Mouse (Mus musculus): Measurements from ENCODE around the gene Fmnl2. TPM values are rescaled to one million over a fixed set of nuclear protein-coding genes. Genes with fewer than 3 reads are reported as not detected.

The Fmnl2 gene
- total RNA-seq, 1 experiment from 2014 or later, result 3.5 TPM

- no peak for ATAC-seq (replicated peaks; ENCODE audit: low read depth, poor library complexity, severe bottlenecking)
Observed at GRCm38 (mm10) chr2:52903228-52903963, 45.7 kb downstream of the Fmnl2 start.

GRCm38 (mm10) chr2:52904526-52904925, 46.9 kb downstream of the Fmnl2 start:
- ATAC-seq (replicated peaks; ENCODE audit: low read depth, poor library complexity, severe bottlenecking), result no peak

GRCm38 (mm10) chr2:52913311-52913710, 55.7 kb downstream of the Fmnl2 start:
- ATAC-seq (replicated peaks; ENCODE audit: low read depth, poor library complexity, severe bottlenecking), result peak; percentile 62

- ATAC-seq (replicated peaks; ENCODE audit: low read depth, poor library complexity, severe bottlenecking), result 0 out of 2 replicates have a peak, but pooled peaks have one; percentile 29
Observed at GRCm38 (mm10) chr2:52913746-52914145, 56.1 kb downstream of the Fmnl2 start.

- no peak for ATAC-seq (replicated peaks; ENCODE audit: low read depth, poor library complexity, severe bottlenecking)
Observed at GRCm38 (mm10) chr2:52915536-52915935, 57.9 kb downstream of the Fmnl2 start.

GRCm38 (mm10) chr2:52918094-52918493, 60.4 kb downstream of the Fmnl2 start:
- no peak for ATAC-seq (replicated peaks; ENCODE audit: low read depth, poor library complexity, severe bottlenecking)

GRCm38 (mm10) chr2:52920701-52921435, 63.2 kb downstream of the Fmnl2 start:
- ATAC-seq (replicated peaks; ENCODE audit: low read depth, poor library complexity, severe bottlenecking), result no peak

- peak; percentile 35 for ATAC-seq (replicated peaks; ENCODE audit: low read depth, poor library complexity, severe bottlenecking)
Observed at GRCm38 (mm10) chr2:52925062-52925461, 67.4 kb downstream of the Fmnl2 start.

- ATAC-seq (replicated peaks; ENCODE audit: low read depth, poor library complexity, severe bottlenecking), result no peak
Observed at GRCm38 (mm10) chr2:52927381-52927780, 69.7 kb downstream of the Fmnl2 start.

- no peak for ATAC-seq (replicated peaks; ENCODE audit: low read depth, poor library complexity, severe bottlenecking)
Observed at GRCm38 (mm10) chr2:52927858-52928301, 70.2 kb downstream of the Fmnl2 start.

- no peak for ATAC-seq (replicated peaks; ENCODE audit: low read depth, poor library complexity, severe bottlenecking)
Observed at GRCm38 (mm10) chr2:52928401-52928800, 70.7 kb downstream of the Fmnl2 start.

GRCm38 (mm10) chr2:52930106-52930868, 72.6 kb downstream of the Fmnl2 start:
- ATAC-seq (replicated peaks; ENCODE audit: low read depth, poor library complexity, severe bottlenecking), result peak; percentile 74

- peak; percentile 27; the same call in 1 of the 2 replicates for ATAC-seq (replicated peaks; ENCODE audit: low read depth, poor library complexity, severe bottlenecking)
Observed at GRCm38 (mm10) chr2:52931315-52931714, 73.7 kb downstream of the Fmnl2 start.

GRCm38 (mm10) chr2:52935906-52936305, 78.2 kb downstream of the Fmnl2 start:
- ATAC-seq (replicated peaks; ENCODE audit: low read depth, poor library complexity, severe bottlenecking), result no peak

- peak; percentile 47; the same call in 1 of the 2 replicates for ATAC-seq (replicated peaks; ENCODE audit: low read depth, poor library complexity, severe bottlenecking)
Observed at GRCm38 (mm10) chr2:52938351-52939074, 80.9 kb downstream of the Fmnl2 start.

GRCm38 (mm10) chr2:52943644-52944423, 86.2 kb downstream of the Fmnl2 start:
- ATAC-seq (replicated peaks; ENCODE audit: low read depth, poor library complexity, severe bottlenecking), result 0 out of 2 replicates have a peak, but pooled peaks have one; percentile 47

- ATAC-seq (replicated peaks; ENCODE audit: low read depth, poor library complexity, severe bottlenecking), result no peak
Observed at GRCm38 (mm10) chr2:52944594-52944993, 86.9 kb downstream of the Fmnl2 start.

- ATAC-seq (replicated peaks; ENCODE audit: low read depth, poor library complexity, severe bottlenecking), result no peak
Observed at GRCm38 (mm10) chr2:52946074-52946473, 88.4 kb downstream of the Fmnl2 start.

Measured in common myeloid progenitor, adult 5-6 weeks (primary cell).